Mouse (Mus musculus) hindbrain, postnatal 0 days (tissue): ENCODE data around the gene Rdh8. TPM values are rescaled to one million over a fixed set of nuclear protein-coding genes. Genes with fewer than 3 reads are reported as not detected.
A peak's percentile ranks its signal among the peaks of the same experiment; 100 is the strongest.

Source experiments
- ATAC-seq: fragments of 200-750 bp; cut with Nextera tagmentation; 2 replicates; pipeline ENCODE4 v1.8.0; 2017; ENCODE audit warnings: mild to moderate bottlenecking, moderate TSS enrichment, moderate library complexity
- DNase-seq: peaks from one replicate; pipeline ENCODE4 v3.0.0-alpha.2; 2015; ENCODE audit warnings: low spot score
- H3K27ac ChIP-seq: fragments of 300-500 bp; sonication (generic); 2 replicates; pipeline ENCODE4 v1.5.1; 2014; ENCODE audit warnings: mild to moderate bottlenecking
- H3K27me3 ChIP-seq: fragments of 300-500 bp; sonication (generic); 2 replicates; pipeline ENCODE4 v1.6.1; 2014; ENCODE audit warnings: low read length, mixed read lengths; ENCODE audit not compliant: insufficient read depth
- H3K36me3 ChIP-seq: fragments of 300-500 bp; sonication (generic); 2 replicates; pipeline ENCODE4 v1.6.1; 2014; ENCODE audit warnings: low read length, mixed read lengths; ENCODE audit not compliant: insufficient read depth
- H3K4me1 ChIP-seq: fragments of 300-500 bp; sonication (generic); 2 replicates; pipeline ENCODE4 v1.6.1; 2014; ENCODE audit warnings: antibody characterized with exemption, low read length, mixed read lengths; ENCODE audit not compliant: insufficient read depth
- H3K4me2 ChIP-seq: fragments of 300-500 bp; sonication (generic); 2 replicates; pipeline ENCODE4 v1.6.1; 2014; ENCODE audit warnings: low read depth, mild to moderate bottlenecking, low read length, moderate library complexity, mixed read lengths
- H3K4me3 ChIP-seq: fragments of 300-500 bp; sonication (generic); 2 replicates; pipeline ENCODE4 v1.5.1; 2014; ENCODE audit warnings: low read length
- H3K9ac ChIP-seq: fragments of 300-500 bp; sonication (generic); replicated peaks from 2 replicates; pipeline ENCODE4 v1.6.1; 2014; ENCODE audit warnings: mild to moderate bottlenecking, low read length, moderate library complexity, mixed read lengths
- H3K9me3 ChIP-seq: fragments of 300-500 bp; sonication (generic); 2 replicates; pipeline ENCODE4 v1.6.1; 2016; ENCODE audit warnings: low read length, mixed read lengths
- CTCF ChIP-seq: IDR thresholded peaks from 2 replicates; pipeline ENCODE4 v1.5.1; 2016; ENCODE audit warnings: antibody characterized with exemption, control low read depth, low read depth
- WGBS: fragments of 180-500 bp; shearing (Covaris S2); extraction: QIAGEN DNeasy Blood & Tissue Kit; methylation state at CpG from one replicate; pipeline ENCODE4 v1.1.7; 2014; 5-methylcytosine and 5-hydroxymethylcytosine counted together
- polyA plus RNA-seq: library from polyadenylated mRNA; unstranded; fragments of >200 nt; fragmentation: Nextera tagmentation; extraction: Ambion mirVana; gene quantifications from 2 replicates; pipeline ENCODE4 v1.2.1, GENCODE M21; 2015
- total RNA-seq: library from RNA; depleted of rRNA; stranded (reverse); fragments of >200 nt; gene quantifications from 2 replicates; pipeline ENCODE4 v1.2.3, GENCODE M21; 2014; rRNA removed

The Rdh8 gene
- total and polyA plus RNA-seq, 2 experiments from 2014 or later, result not detected

- Histone ChIP-seq H3K27ac (no peak overlapping the region), H3K4me3 (no peak overlapping the region), H3K4me1 (no peaks in the 10 kb centered on the region), H3K36me3 (0 out of 2 replicates have a peak, but pooled peaks cover 3% of the 10 kb centered on the region), H3K9ac (no peak overlapping the region), H3K27me3 (no peaks in the 10 kb centered on the region), H3K4me2 (no peak overlapping the region), H3K9me3 (no peaks in the 10 kb centered on the region)
- ATAC-seq (no peak), DNase-seq (no peak)
- 73% methylated on average over 12 of the region's 12 CpGs for WGBS
- peak; percentile 40 for TF ChIP-seq CTCF
These were observed 52.2 kb downstream of the Rdh8 start for GRCm38 (mm10) chr9:20870211-20871173.

- H3K27ac ChIP-seq, result no peak overlapping the region
- 90% methylated on average over 7 of the region's 10 CpGs for WGBS
- H3K9ac ChIP-seq, result no peak overlapping the region
- H3K4me2 ChIP-seq, result no peak overlapping the region
- DNase-seq (no peak), ATAC-seq (no peak)
- TF ChIP-seq CTCF, result no peak
- H3K9me3 ChIP-seq, result no peaks in the 10 kb centered on the region
- 0 out of 2 replicates have a peak, but pooled peaks cover 3% of the 10 kb centered on the region for H3K36me3 ChIP-seq
- H3K4me1 ChIP-seq, result no peaks in the 10 kb centered on the region
- H3K27me3 ChIP-seq, result no peaks in the 10 kb centered on the region
- no peak overlapping the region for H3K4me3 ChIP-seq
These were observed 54.7 kb downstream of the Rdh8 start for GRCm38 (mm10) chr9:20872991-20873390.

- H3K4me2 ChIP-seq, result no peak overlapping the region
- no peak for TF ChIP-seq CTCF
- no peak for DNase-seq
- no peak overlapping the region for H3K4me3 ChIP-seq
- WGBS, result 89% methylated on average over 12 of the region's 12 CpGs
- H3K9ac ChIP-seq, result no peak overlapping the region
- H3K9me3 ChIP-seq, result no peaks in the 10 kb centered on the region
- H3K27ac ChIP-seq, result no peak overlapping the region
- H3K4me1 ChIP-seq, result no peaks in the 10 kb centered on the region
- 0 out of 2 replicates have a peak, but pooled peaks cover 3% of the 10 kb centered on the region for H3K36me3 ChIP-seq
- no peaks in the 10 kb centered on the region for H3K27me3 ChIP-seq
- ATAC-seq, result no peak
These were observed 55.2 kb downstream of the Rdh8 start for GRCm38 (mm10) chr9:20873521-20873920.

GRCm38 (mm10) chr9:20875021-20875790, 56.9 kb downstream of the Rdh8 start:
- DNase-seq (peak; percentile 32), ATAC-seq (no peak)
- Histone ChIP-seq H3K4me1 (no peaks in the 10 kb centered on the region), H3K27ac (no peak overlapping the region), H3K9ac (no peak overlapping the region; the same call in 1 of the 2 replicates), H3K27me3 (no peaks in the 10 kb centered on the region), H3K4me3 (no peak overlapping the region), H3K36me3 (0 out of 2 replicates have a peak, but pooled peaks cover 3% of the 10 kb centered on the region), H3K4me2 (no peak overlapping the region), H3K9me3 (no peaks in the 10 kb centered on the region)
- TF ChIP-seq CTCF, result no peak
- WGBS, result 70% methylated on average over 23 of the region's 23 CpGs

Other genes with a start within 250 kb of the Rdh8 start
- 16.4 and 17.4 TPM in 2 replicates for gene Zfp846, start 237.2 kb upstream of the Rdh8 start, total RNA-seq
- gene Zfp846, start 237.2 kb upstream of the Rdh8 start, polyA plus RNA-seq, result 38.6 and 40.6 TPM in 2 replicates
- gene Ubl5, start 175.6 kb upstream of the Rdh8 start, total RNA-seq, result 169 and 274 TPM in 2 replicates
- 528 and 550 TPM in 2 replicates for gene Ubl5, start 175.6 kb upstream of the Rdh8 start, polyA plus RNA-seq
- 16.9 and 18.8 TPM in 2 replicates for gene Fbxl12, start 173.7 kb upstream of the Rdh8 start, total RNA-seq
- gene Fbxl12, start 173.7 kb upstream of the Rdh8 start, polyA plus RNA-seq, result 11.4 and 13.0 TPM in 2 replicates
- 31.7 and 44.3 TPM in 2 replicates for gene Pin1, start 166.4 kb upstream of the Rdh8 start, total RNA-seq
- gene Pin1, start 166.4 kb upstream of the Rdh8 start, polyA plus RNA-seq, result 65.7 and 68.0 TPM in 2 replicates
- gene Olfm2, start 72.2 kb upstream of the Rdh8 start, total RNA-seq, result 317 and 346 TPM in 2 replicates
- gene Olfm2, start 72.2 kb upstream of the Rdh8 start, polyA plus RNA-seq, result 190 and 213 TPM in 2 replicates
- 3.3 and 4.0 TPM in 2 replicates for gene Col5a3, start 3.4 kb upstream of the Rdh8 start, total RNA-seq
- 1.1 and 1.5 TPM in 2 replicates for gene Col5a3, start 3.4 kb upstream of the Rdh8 start, polyA plus RNA-seq
- gene A230050P20Rik, start 50.1 kb downstream of the Rdh8 start, total RNA-seq, result 22.8 and 26.0 TPM in 2 replicates
- gene A230050P20Rik, start 50.1 kb downstream of the Rdh8 start, polyA plus RNA-seq, result 32.7 and 34.1 TPM in 2 replicates
- gene Angptl6, start 61.2 kb downstream of the Rdh8 start, total RNA-seq, result 10.9 and 12.1 TPM in 2 replicates
- gene Angptl6, start 61.2 kb downstream of the Rdh8 start, polyA plus RNA-seq, result 10.9 and 11.1 TPM in 2 replicates
- gene Ppan, start 69.7 kb downstream of the Rdh8 start, total RNA-seq, result 45.4 and 57.4 TPM in 2 replicates
- gene Ppan, start 69.7 kb downstream of the Rdh8 start, polyA plus RNA-seq, result 36.8 and 44.1 TPM in 2 replicates
- gene Eif3g, start 80.1 kb downstream of the Rdh8 start, total RNA-seq, result 76.1 and 79.5 TPM in 2 replicates
- 225 and 236 TPM in 2 replicates for gene Eif3g, start 80.1 kb downstream of the Rdh8 start, polyA plus RNA-seq
- 78.2 and 86.5 TPM in 2 replicates for gene Dnmt1, start 141.4 kb downstream of the Rdh8 start, total RNA-seq
- gene Dnmt1, start 141.4 kb downstream of the Rdh8 start, polyA plus RNA-seq, result 36.1 and 36.2 TPM in 2 replicates
- 3.4 and 6.0 TPM in 2 replicates for gene S1pr2, start 158.3 kb downstream of the Rdh8 start, total RNA-seq
- gene S1pr2, start 158.3 kb downstream of the Rdh8 start, polyA plus RNA-seq, result 6.9 and 8.5 TPM in 2 replicates
- 104 and 107 TPM in 2 replicates for gene Mrpl4, start 184.2 kb downstream of the Rdh8 start, total RNA-seq
- 117 and 124 TPM in 2 replicates for gene Mrpl4, start 184.2 kb downstream of the Rdh8 start, polyA plus RNA-seq
- 4.3 and 5.0 TPM in 2 replicates for gene Icam1, start 197.5 kb downstream of the Rdh8 start, total RNA-seq
- gene Icam1, start 197.5 kb downstream of the Rdh8 start, polyA plus RNA-seq, result 3.8 and 4.4 TPM in 2 replicates
- gene Icam4, start 210.9 kb downstream of the Rdh8 start, total RNA-seq, result not detected in 2 replicates
- 0.15 TPM in 1 of 2 replicates, not detected in the other for gene Icam4, start 210.9 kb downstream of the Rdh8 start, polyA plus RNA-seq
- 9.1 and 9.7 TPM in 2 replicates for gene Icam5, start 213.6 kb downstream of the Rdh8 start, total RNA-seq
- gene Icam5, start 213.6 kb downstream of the Rdh8 start, polyA plus RNA-seq, result 3.6 and 3.7 TPM in 2 replicates
- gene Zglp1, start 248.6 kb downstream of the Rdh8 start, total RNA-seq, result 1.1 and 2.2 TPM in 2 replicates
- 0.16 TPM in 1 of 2 replicates, not detected in the other for gene Zglp1, start 248.6 kb downstream of the Rdh8 start, polyA plus RNA-seq